Mouse (Mus musculus): ENCODE measurements around the gene Dnpep. TPM values are rescaled to one million over a fixed set of nuclear protein-coding genes. Genes with fewer than 3 reads are reported as not detected.

The Dnpep gene
- polyA plus RNA-seq, 1 experiment from 2014 or later = 154 TPM

Other genes with a start within 250 kb of the Dnpep start
- gene Nhej1, start 192.8 kb downstream of the Dnpep start, polyA plus RNA-seq (2015; fragmentation: Nextera tagmentation; extraction: Ambion mirVana) = 6.0 and 7.1 TPM in 2 replicates
- gene Slc23a3, start 184.1 kb downstream of the Dnpep start, polyA plus RNA-seq (2015; fragmentation: Nextera tagmentation; extraction: Ambion mirVana) = not detected in 2 replicates
- 46.3 and 48.9 TPM in 2 replicates for gene Cnppd1, start 175.3 kb downstream of the Dnpep start, polyA plus RNA-seq (2015; fragmentation: Nextera tagmentation; extraction: Ambion mirVana)
- 133 and 140 TPM in 2 replicates for gene Retreg2, start 175.2 kb downstream of the Dnpep start, polyA plus RNA-seq (2015; fragmentation: Nextera tagmentation; extraction: Ambion mirVana)
- 37.3 and 40.0 TPM in 2 replicates for gene Zfand2b, start 149.3 kb downstream of the Dnpep start, polyA plus RNA-seq (2015; fragmentation: Nextera tagmentation; extraction: Ambion mirVana)
- 54.0 and 54.9 TPM in 2 replicates for gene Abcb6, start 137.6 kb downstream of the Dnpep start, polyA plus RNA-seq (2015; fragmentation: Nextera tagmentation; extraction: Ambion mirVana)
- 24.9 and 25.1 TPM in 2 replicates for gene Ankzf1, start 125.8 kb downstream of the Dnpep start, polyA plus RNA-seq (2015; fragmentation: Nextera tagmentation; extraction: Ambion mirVana)
- 59.2 and 63.6 TPM in 2 replicates for gene Atg9a, start 125.8 kb downstream of the Dnpep start, polyA plus RNA-seq (2015; fragmentation: Nextera tagmentation; extraction: Ambion mirVana)
- gene Glb1l, start 107.2 kb downstream of the Dnpep start, polyA plus RNA-seq (2015; fragmentation: Nextera tagmentation; extraction: Ambion mirVana) = 16.2 and 17.5 TPM in 2 replicates
- gene Stk16, start 107.2 kb downstream of the Dnpep start, polyA plus RNA-seq (2015; fragmentation: Nextera tagmentation; extraction: Ambion mirVana) = 158 and 159 TPM in 2 replicates
- gene Tuba4a, start 98.1 kb downstream of the Dnpep start, polyA plus RNA-seq (2015; fragmentation: Nextera tagmentation; extraction: Ambion mirVana) = 44.6 and 81.9 TPM in 2 replicates
- gene A630095N17Rik, start 85.9 kb downstream of the Dnpep start, polyA plus RNA-seq (2015; fragmentation: Nextera tagmentation; extraction: Ambion mirVana) = 0.29 TPM in 1 of 2 replicates, not detected in the other
- 72.1 and 90.7 TPM in 2 replicates for gene Dnajb2, start 81.6 kb downstream of the Dnpep start, polyA plus RNA-seq (2015; fragmentation: Nextera tagmentation; extraction: Ambion mirVana)
- gene Ptprn, start 53.5 kb downstream of the Dnpep start, polyA plus RNA-seq (2015; fragmentation: Nextera tagmentation; extraction: Ambion mirVana) = 25.6 and 32.4 TPM in 2 replicates
- 241 and 302 TPM in 2 replicates for gene Resp18, start 39.6 kb downstream of the Dnpep start, polyA plus RNA-seq (2015; fragmentation: Nextera tagmentation; extraction: Ambion mirVana)
- gene Des, start 42.3 kb upstream of the Dnpep start, polyA plus RNA-seq (2015; fragmentation: Nextera tagmentation; extraction: Ambion mirVana) = 10.9 and 16.0 TPM in 2 replicates
- 20.1 and 21.7 TPM in 2 replicates for gene Speg, start 57.3 kb upstream of the Dnpep start, polyA plus RNA-seq (2015; fragmentation: Nextera tagmentation; extraction: Ambion mirVana)
- 72.4 and 78.3 TPM in 2 replicates for gene Gmppa, start 117.9 kb upstream of the Dnpep start, polyA plus RNA-seq (2015; fragmentation: Nextera tagmentation; extraction: Ambion mirVana)
- 22.9 and 31.6 TPM in 2 replicates for gene Asic4, start 132.4 kb upstream of the Dnpep start, polyA plus RNA-seq (2015; fragmentation: Nextera tagmentation; extraction: Ambion mirVana)
- gene Chpf, start 161.3 kb upstream of the Dnpep start, polyA plus RNA-seq (2015; fragmentation: Nextera tagmentation; extraction: Ambion mirVana) = 48.3 and 51.7 TPM in 2 replicates
- 40.2 and 50.7 TPM in 2 replicates for gene Tmem198, start 161.5 kb upstream of the Dnpep start, polyA plus RNA-seq (2015; fragmentation: Nextera tagmentation; extraction: Ambion mirVana)
- gene Obsl1, start 188.5 kb upstream of the Dnpep start, polyA plus RNA-seq (2015; fragmentation: Nextera tagmentation; extraction: Ambion mirVana) = 33.1 and 37.6 TPM in 2 replicates
- 18.1 and 23.5 TPM in 2 replicates for gene Inha, start 189.1 kb upstream of the Dnpep start, polyA plus RNA-seq (2015; fragmentation: Nextera tagmentation; extraction: Ambion mirVana)
- gene Stk11ip, start 203.5 kb upstream of the Dnpep start, polyA plus RNA-seq (2015; fragmentation: Nextera tagmentation; extraction: Ambion mirVana) = 20.0 and 21.2 TPM in 2 replicates
- 62.7 and 75.1 TPM in 2 replicates for gene Slc4a3, start 228.3 kb upstream of the Dnpep start, polyA plus RNA-seq (2015; fragmentation: Nextera tagmentation; extraction: Ambion mirVana)